Mouse (Mus musculus): ENCODE results near the gene Zbtb9. TPM values are rescaled to one million over a fixed set of nuclear protein-coding genes. Genes with fewer than 3 reads are reported as not detected.

The Zbtb9 gene
- total and polyA plus RNA-seq, 2 experiments from 2014 or later = 6.6 to 21.4 TPM

DNA sequence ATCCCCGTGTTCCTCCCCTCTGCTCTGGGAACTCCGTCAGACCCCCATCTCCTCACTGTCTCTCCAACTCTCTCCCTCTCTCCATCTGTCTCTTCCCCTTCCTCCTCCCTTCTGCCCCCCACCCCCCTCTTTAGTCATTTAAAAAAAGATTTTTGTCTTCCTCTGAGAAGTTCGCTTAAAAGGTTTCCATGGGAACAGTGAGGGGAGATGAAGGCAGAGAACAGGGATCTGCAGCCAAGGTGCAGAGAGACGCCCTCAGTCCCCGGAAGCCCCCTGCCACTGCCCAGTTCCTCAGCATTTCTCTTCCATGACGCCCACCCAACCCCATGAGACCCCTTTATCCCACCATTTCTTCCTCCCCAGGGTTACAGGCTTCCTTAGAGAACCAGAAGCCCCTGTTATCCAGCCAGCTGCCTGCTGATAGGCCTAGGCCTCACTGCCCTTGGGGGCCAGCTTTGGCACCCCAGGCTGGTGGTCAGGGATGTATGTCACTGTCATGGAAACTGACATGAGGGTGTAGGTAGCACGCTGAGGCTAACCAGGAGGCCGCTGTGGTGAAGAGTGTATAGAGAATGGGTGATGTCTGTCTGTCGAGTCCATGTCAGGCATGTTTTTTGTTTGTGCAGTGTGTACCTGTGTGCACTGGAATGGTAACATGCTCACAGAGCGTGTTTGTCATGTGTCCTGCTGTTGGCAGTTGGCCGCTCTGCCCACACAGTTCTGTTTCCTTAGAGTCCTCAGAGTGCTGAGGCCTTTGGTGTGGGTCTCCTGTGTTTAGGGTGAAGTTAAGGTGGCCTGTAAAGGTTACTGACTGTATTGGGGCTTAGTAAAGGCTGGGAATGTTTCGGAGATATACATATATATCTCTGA lies 25.5 kb upstream of the Zbtb9 start:
- H3K9me3 ChIP-seq (ENCODE audit: low read length) = no peaks in the 10 kb centered on the region
- peaks cover 45% of the 10 kb centered on the region for H3K4me1 ChIP-seq (ENCODE audit: insufficient read depth, low read length)
- 20% methylated on average over 12 of the region's 12 CpGs for WGBS
- H3K4me3 ChIP-seq (ENCODE audit: low read length) = no peak overlapping the region
- no peaks in the 10 kb centered on the region for H3K27me3 ChIP-seq (ENCODE audit: insufficient read depth, low read length)
- H3K27ac ChIP-seq = peak overlapping the region; percentile 78
- no peak for ATAC-seq
- DNase-seq (ENCODE audit: low spot score) = no peak
- no peak for TF ChIP-seq CTCF (IDR thresholded peaks at IDR 0.05; ENCODE audit: low read depth)
- no peaks in the 10 kb centered on the region for H3K36me3 ChIP-seq (ENCODE audit: insufficient read depth, low read length)
- peak overlapping the region; percentile 59 for H3K9ac ChIP-seq (replicated peaks; ENCODE audit: low read length)
- H3K4me2 ChIP-seq (ENCODE audit: low read depth, low read length) = peak overlapping the region; percentile 75

DNA sequence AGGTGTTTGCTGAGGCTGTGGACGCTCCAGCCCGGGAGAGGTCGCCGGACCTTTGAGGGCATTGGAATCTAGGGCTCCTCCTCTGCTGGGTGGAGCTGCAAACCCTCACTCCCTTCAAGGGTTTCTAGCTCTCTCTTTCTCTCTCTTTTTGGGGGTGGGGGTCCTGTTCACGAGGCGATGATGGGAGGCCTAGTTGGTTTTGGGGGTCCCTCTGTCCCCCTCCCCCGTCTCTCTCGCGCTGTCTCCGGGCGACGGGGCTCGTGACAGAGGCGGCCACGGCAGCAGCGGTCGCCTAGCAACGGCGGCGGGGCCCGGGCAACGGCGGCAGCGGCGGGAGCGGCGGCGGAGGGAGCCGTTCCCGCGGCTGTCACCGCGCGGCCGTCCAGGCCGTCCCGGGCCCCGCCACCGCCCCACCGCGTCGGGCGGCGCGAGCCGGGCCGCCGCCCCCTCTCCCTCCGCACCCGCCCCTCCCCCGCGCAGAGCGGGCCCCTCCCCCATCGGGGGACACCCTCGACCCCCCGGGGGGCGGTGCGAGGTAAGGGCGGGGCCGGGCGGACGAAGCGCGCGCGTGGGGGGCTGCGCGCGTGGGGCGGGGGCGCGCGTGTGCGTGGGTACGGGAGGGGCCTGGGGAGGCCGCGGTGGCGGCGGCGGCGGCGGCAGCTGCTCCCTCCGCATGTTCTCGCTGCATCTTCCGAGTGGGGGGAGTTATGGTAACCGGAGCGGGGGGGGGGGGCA lies 24.5 kb upstream of the Zbtb9 start:
- peak overlapping the region; percentile 74 for H3K9ac ChIP-seq (replicated peaks; ENCODE audit: low read length)
- WGBS = 2% methylated on average over 41 of the region's 87 CpGs
- peaks cover 50% of the 10 kb centered on the region for H3K4me1 ChIP-seq (ENCODE audit: insufficient read depth, low read length)
- peak overlapping the region; percentile 91 for H3K27ac ChIP-seq
- no peaks in the 10 kb centered on the region; the same call in 1 of the 2 replicates for H3K36me3 ChIP-seq (ENCODE audit: insufficient read depth, low read length)
- H3K4me3 ChIP-seq (ENCODE audit: low read length) = peak overlapping the region; percentile 69
- H3K4me2 ChIP-seq (ENCODE audit: low read depth, low read length) = peak overlapping the region; percentile 89
- no peaks in the 10 kb centered on the region for H3K9me3 ChIP-seq (ENCODE audit: low read length)
- DNase-seq (ENCODE audit: low spot score) (peak; percentile 75), ATAC-seq (peak; percentile 33; the same call in 1 of the 2 replicates)
- H3K27me3 ChIP-seq (ENCODE audit: insufficient read depth, low read length) = no peaks in the 10 kb centered on the region
- 0 out of 2 replicates have a peak, but pooled peaks have one; percentile 22 for TF ChIP-seq CTCF (IDR thresholded peaks at IDR 0.05; ENCODE audit: low read depth)

DNA sequence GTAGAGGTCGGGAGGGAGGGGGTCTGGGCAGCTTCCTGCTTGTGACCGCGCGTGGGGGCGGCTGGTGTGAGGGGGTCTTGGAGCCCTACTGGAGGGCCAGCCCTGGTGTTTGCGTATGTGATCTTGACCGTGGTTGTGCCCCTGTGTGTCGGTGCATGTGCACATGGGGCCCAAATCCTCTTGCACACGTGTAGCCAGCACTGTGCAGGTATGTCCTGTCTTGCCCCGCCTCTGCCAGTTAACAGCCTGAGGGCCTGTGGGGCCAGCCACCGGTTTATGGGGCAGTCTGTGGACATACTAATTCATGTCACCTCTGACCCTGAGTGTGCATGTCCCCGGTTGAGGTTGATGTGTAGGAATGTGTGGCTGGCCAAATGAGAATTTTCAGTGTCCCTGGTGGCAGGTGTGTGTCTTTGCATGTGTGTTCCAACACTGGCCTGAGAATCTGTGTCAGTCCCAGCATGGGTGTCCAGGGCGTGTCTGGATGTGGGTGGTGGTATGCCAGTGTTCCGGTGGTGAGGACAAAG lies 23.9 kb upstream of the Zbtb9 start:
- DNase-seq (ENCODE audit: low spot score) (peak; percentile 57), ATAC-seq (peak; percentile 15)
- no peaks in the 10 kb centered on the region for H3K9me3 ChIP-seq (ENCODE audit: low read length)
- peak overlapping the region; percentile 91 for H3K27ac ChIP-seq
- WGBS = 5% methylated on average over 12 of the region's 14 CpGs
- H3K9ac ChIP-seq (replicated peaks; ENCODE audit: low read length) = peak overlapping the region; percentile 74
- peaks cover 50% of the 10 kb centered on the region for H3K4me1 ChIP-seq (ENCODE audit: insufficient read depth, low read length)
- H3K36me3 ChIP-seq (ENCODE audit: insufficient read depth, low read length) = no peaks in the 10 kb centered on the region; the same call in 1 of the 2 replicates
- H3K4me3 ChIP-seq (ENCODE audit: low read length) = peak overlapping the region; percentile 69
- peak overlapping the region; percentile 89 for H3K4me2 ChIP-seq (ENCODE audit: low read depth, low read length)
- peak; percentile 69 for TF ChIP-seq CTCF (IDR thresholded peaks at IDR 0.05; ENCODE audit: low read depth)
- H3K27me3 ChIP-seq (ENCODE audit: insufficient read depth, low read length) = no peaks in the 10 kb centered on the region

DNA sequence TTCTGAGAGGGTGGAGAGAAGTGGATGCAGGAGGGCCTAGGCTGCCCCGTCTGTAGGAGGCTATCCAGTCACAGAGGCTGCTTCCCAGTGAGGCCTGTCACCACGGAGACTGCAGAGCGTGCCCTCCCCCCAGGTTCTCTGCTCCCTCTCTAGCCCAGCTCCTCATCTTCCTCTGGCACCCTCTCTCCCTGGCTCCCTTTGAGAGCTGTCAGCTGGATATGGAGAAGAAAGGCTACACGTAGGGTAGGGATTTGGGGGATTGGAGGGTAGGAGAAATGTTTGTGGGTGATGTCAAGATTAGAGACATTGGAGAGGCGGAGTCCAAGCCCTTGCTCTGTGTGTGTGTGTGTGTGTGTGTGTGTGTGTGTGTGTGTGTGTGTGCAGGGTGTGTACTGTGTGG lies 23.1 kb upstream of the Zbtb9 start:
- TF ChIP-seq CTCF (IDR thresholded peaks at IDR 0.05; ENCODE audit: low read depth) = no peak
- H3K27me3 ChIP-seq (ENCODE audit: insufficient read depth, low read length) = no peaks in the 10 kb centered on the region
- H3K4me3 ChIP-seq (ENCODE audit: low read length) = peak overlapping the region; percentile 69
- DNase-seq (ENCODE audit: low spot score) (no peak), ATAC-seq (no peak)
- 32% methylated on average over 5 of the region's 5 CpGs for WGBS
- H3K36me3 ChIP-seq (ENCODE audit: insufficient read depth, low read length) = peaks cover 3% of the 10 kb centered on the region
- peaks cover 50% of the 10 kb centered on the region for H3K4me1 ChIP-seq (ENCODE audit: insufficient read depth, low read length)
- H3K9ac ChIP-seq (replicated peaks; ENCODE audit: low read length) = peak overlapping the region; percentile 74
- no peaks in the 10 kb centered on the region for H3K9me3 ChIP-seq (ENCODE audit: low read length)
- H3K4me2 ChIP-seq (ENCODE audit: low read depth, low read length) = peak overlapping the region; percentile 89
- peak overlapping the region; percentile 91; the same call in 1 of the 2 replicates for H3K27ac ChIP-seq

DNA sequence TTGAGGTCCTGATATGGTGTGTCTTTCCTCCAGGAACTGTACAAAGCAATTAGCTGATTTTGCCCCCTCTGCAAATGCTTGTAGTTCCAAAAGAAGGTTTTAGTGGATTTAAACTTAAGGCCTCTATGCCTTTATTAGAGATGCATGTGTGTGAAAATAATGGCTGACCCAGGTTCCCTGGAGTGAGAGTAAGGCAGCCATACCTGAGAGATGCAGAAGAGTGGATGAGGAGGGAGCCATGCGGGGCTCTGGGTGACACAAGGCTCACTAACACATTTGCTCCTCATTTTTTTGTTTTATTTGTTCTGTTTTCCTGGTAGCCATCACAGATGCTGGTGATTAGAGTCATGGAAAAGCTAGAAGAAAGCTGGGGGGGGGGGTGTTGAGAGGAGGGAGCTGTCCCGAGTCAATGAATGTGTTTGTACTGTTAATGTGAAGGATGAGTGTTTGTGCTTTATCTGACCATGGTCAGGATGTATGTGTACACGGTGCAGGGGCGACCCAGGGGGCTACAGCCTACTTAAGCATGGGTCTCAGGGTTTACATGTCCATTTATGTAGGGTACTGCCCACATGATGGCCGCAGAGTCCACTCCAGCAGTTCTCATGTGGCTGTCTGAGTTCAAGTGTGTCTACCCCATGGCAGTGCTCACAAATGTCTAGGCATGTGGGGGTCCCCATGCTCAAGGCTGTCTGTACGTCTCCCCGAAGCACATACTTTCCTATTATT lies 22.2 kb upstream of the Zbtb9 start:
- Histone ChIP-seq H3K27me3 (ENCODE audit: insufficient read depth, low read length) (no peaks in the 10 kb centered on the region), H3K4me1 (ENCODE audit: insufficient read depth, low read length) (peaks cover 48% of the 10 kb centered on the region), H3K9ac (replicated peaks; ENCODE audit: low read length) (peak overlapping the region; percentile 43), H3K36me3 (ENCODE audit: insufficient read depth, low read length) (peaks cover 11% of the 10 kb centered on the region), H3K9me3 (ENCODE audit: low read length) (no peaks in the 10 kb centered on the region), H3K27ac (peak overlapping the region; percentile 71), H3K4me2 (ENCODE audit: low read depth, low read length) (peak overlapping the region; percentile 89), H3K4me3 (ENCODE audit: low read length) (peak overlapping the region; percentile 35)
- no peak for TF ChIP-seq CTCF (IDR thresholded peaks at IDR 0.05; ENCODE audit: low read depth)
- DNase-seq (ENCODE audit: low spot score) = no peak
- ATAC-seq = no peak
- WGBS = 21% methylated on average over 7 of the region's 7 CpGs

DNA sequence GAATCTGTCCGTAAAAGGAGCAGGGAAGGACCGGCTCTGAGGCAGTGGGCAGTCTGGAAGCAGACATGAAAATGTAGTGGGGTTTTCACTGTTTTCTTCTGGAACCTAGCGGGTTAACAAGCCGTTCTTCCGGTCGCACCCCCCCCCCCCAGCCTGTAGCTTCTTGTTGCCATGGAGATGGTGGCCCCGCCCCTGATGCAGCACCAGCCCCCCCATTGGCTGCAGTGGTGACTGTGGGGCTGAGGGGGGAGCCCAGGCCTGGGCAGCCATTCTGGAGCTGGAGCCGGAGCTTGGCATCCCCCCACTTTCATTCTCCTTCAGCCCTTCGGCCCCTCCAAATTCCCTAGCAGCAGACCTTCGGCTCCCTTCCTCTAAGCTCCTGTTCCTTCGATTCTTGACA lies 21.6 kb upstream of the Zbtb9 start:
- Histone ChIP-seq H3K36me3 (ENCODE audit: insufficient read depth, low read length) (peaks cover 16% of the 10 kb centered on the region), H3K4me2 (ENCODE audit: low read depth, low read length) (peak overlapping the region; percentile 89), H3K9ac (replicated peaks; ENCODE audit: low read length) (peak overlapping the region; percentile 43), H3K27ac (peak overlapping the region; percentile 71), H3K4me1 (ENCODE audit: insufficient read depth, low read length) (peaks cover 42% of the 10 kb centered on the region), H3K27me3 (ENCODE audit: insufficient read depth, low read length) (no peaks in the 10 kb centered on the region), H3K4me3 (ENCODE audit: low read length) (peak overlapping the region; percentile 35), H3K9me3 (ENCODE audit: low read length) (no peaks in the 10 kb centered on the region)
- ATAC-seq = peak; percentile 81
- DNase-seq (ENCODE audit: low spot score) = peak; percentile 94
- WGBS = 0% methylated on average over 9 of the region's 11 CpGs
- TF ChIP-seq CTCF (IDR thresholded peaks at IDR 0.05; ENCODE audit: low read depth) = no peak
